In the genomic region with DNA sequence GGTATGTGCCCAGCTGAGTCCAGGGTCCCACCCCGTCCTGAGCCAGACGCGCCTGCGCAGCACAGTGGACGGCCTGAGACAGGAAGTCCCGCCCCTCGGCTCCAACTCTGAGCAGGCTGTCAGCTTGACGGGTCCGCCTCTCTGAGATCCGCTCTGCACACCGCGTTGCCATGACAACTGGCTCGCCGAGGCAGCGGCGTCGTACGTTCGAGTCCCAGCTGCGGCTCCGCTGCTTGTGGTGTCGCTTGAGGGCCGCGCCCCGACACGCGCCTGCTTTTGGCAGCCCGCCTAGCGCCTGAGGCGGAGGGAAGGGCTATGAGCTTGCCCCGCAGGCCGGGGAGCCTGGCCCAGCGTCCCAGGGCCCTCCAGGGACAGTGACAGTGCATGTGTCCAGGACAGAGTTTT, we compare ENCODE assay signal across 8 mouse cellular contexts. TPM values are rescaled to one million over a fixed set of nuclear protein-coding genes. Genes with fewer than 3 reads are reported as not detected.
A peak's percentile ranks its signal among the peaks of the same experiment; 100 is the strongest.
DNase-seq lines count a peak whose midpoint lies in the region; ATAC-seq and TF ChIP-seq lines count a peak whose summit lies in the region.

No protein-coding gene starts in this region.

- peak overlapping the region; percentile 57 for H3K4me2 ChIP-seq in hindbrain, postnatal 0 days (ENCODE audit: low read depth, low read length)

- intact Hi-C loops in left cerebral cortex, postnatal 25 days (cut with DNase I), result no loop called here

- DNase-seq in ZHBTc4 (ENCODE audit: low read depth, low spot score), result peak; percentile 97
- DNase-seq in gastrocnemius, adult 8-10 months (ENCODE audit: low spot score in 2 of 2), result peak; percentile 61 to 79
- peak; percentile 96 for DNase-seq in hindbrain, postnatal 0 days (ENCODE audit: low spot score)
- peak; percentile 85 to 86 for DNase-seq in left cerebral cortex, postnatal 25 days (ENCODE audit: low spot score in 2 of 2)
- DNase-seq in mesoderm, embryonic 11.5 days (ENCODE audit: low read depth, low spot score), result peak; percentile 94
- DNase-seq in right cerebral cortex, postnatal 14 days, result peak; percentile 88
- DNase-seq in urinary bladder, postnatal 14 days (ENCODE audit: low spot score), result peak; percentile 88

- 0 out of 2 replicates have a peak overlapping the region, but pooled peaks have one; percentile 28 for H3K9ac ChIP-seq in hindbrain, postnatal 0 days (replicated peaks; ENCODE audit: low read length)

- no peaks in the 10 kb centered on the region for H3K27me3 ChIP-seq in hindbrain, postnatal 0 days (ENCODE audit: insufficient read depth, low read length)

- peaks cover 7% of the 10 kb centered on the region for H3K4me1 ChIP-seq in hindbrain, postnatal 0 days (ENCODE audit: insufficient read depth, low read length)

- peak; percentile 99 for ATAC-seq in common myeloid progenitor, adult 5-6 weeks (replicated peaks; ENCODE audit: low read depth, poor library complexity, severe bottlenecking)
- ATAC-seq in hindbrain, postnatal 0 days, result peak; percentile 89

- no peaks in the 10 kb centered on the region for H3K36me3 ChIP-seq in hindbrain, postnatal 0 days (ENCODE audit: insufficient read depth, low read length)

- peak overlapping the region; percentile 32 for H3K4me3 ChIP-seq in hindbrain, postnatal 0 days (ENCODE audit: low read length)

- H3K27ac ChIP-seq in hindbrain, postnatal 0 days, result no peak overlapping the region

- no peak for TF ChIP-seq CTCF in hindbrain, postnatal 0 days (IDR thresholded peaks at IDR 0.05; ENCODE audit: low read depth)

- H3K9me3 ChIP-seq in hindbrain, postnatal 0 days (ENCODE audit: low read length), result no peaks in the 10 kb centered on the region

- WGBS in hindbrain, postnatal 0 days, result 1% methylated on average over 33 of the region's 33 CpGs

RNA-seq across cellular contexts. Expression of gene Nptx1, which starts 23.0 kb away (rescaled TPM):
- total RNA-seq in common myeloid progenitor, adult 5-6 weeks (2017), result not detected in 2 replicates
- under 1 TPM in 1 of 4 experiments, not detected in 3; 0.07 TPM for total RNA-seq in gastrocnemius, adult 8-10 months (2022)
- total RNA-seq in hindbrain, postnatal 0 days (2014; rRNA removed), result 27.0 and 29.0 TPM in 2 replicates
- polyA plus RNA-seq in hindbrain, postnatal 0 days (2015; fragmentation: Nextera tagmentation; extraction: Ambion mirVana), result 9.4 and 10.1 TPM in 2 replicates
- total RNA-seq in left cerebral cortex, postnatal 25 days (2021), result 100 to 1,000 TPM; 182 to 222 TPM

RNA-seq across cellular contexts. Expression of gene Endov, which starts 33.4 kb away (rescaled TPM):
- 5.7 and 14.6 TPM in 2 replicates for total RNA-seq in common myeloid progenitor, adult 5-6 weeks (2017)
- total RNA-seq in gastrocnemius, adult 8-10 months (2022), result 1 to 10 TPM; 3.8 to 4.9 (median 4.5) TPM
- total RNA-seq in hindbrain, postnatal 0 days (2014; rRNA removed), result 39.9 and 50.5 TPM in 2 replicates
- polyA plus RNA-seq in hindbrain, postnatal 0 days (2015; fragmentation: Nextera tagmentation; extraction: Ambion mirVana), result 12.8 and 13.4 TPM in 2 replicates
- 10 to 100 TPM; 21.9 to 31.1 TPM for total RNA-seq in left cerebral cortex, postnatal 25 days (2021)

Comparison
In these comparisons a context has a peak if more than half of its experiments do, and no peak if none do; other contexts are left out.
1. RNA of gene Nptx1, which starts 23.0 kb away (total RNA-seq): 182 to 222 TPM in left cerebral cortex, postnatal 25 days and 27.0 to 29.0 TPM in hindbrain, postnatal 0 days; 0.07 TPM in gastrocnemius, adult 8-10 months and not detected in common myeloid progenitor, adult 5-6 weeks; every median in the first group is over 10 times any median in the second.
2. Peak in every context shown above with its lines, with median percentiles within 50 percentile points of each other: DNase-seq.